Mouse (Mus musculus): ENCODE results near the gene Btbd18. TPM values are rescaled to one million over a fixed set of nuclear protein-coding genes. Genes with fewer than 3 reads are reported as not detected.
"Not testable (repeated sequence)": the region's sequence is repeated elsewhere in the genome, so short reads cannot be mapped to it uniquely, and the experiment has no call there.

Btbd18 gene
- polyA plus RNA-seq, 1 experiment from 2014 or later = 0.39 TPM

DNA sequence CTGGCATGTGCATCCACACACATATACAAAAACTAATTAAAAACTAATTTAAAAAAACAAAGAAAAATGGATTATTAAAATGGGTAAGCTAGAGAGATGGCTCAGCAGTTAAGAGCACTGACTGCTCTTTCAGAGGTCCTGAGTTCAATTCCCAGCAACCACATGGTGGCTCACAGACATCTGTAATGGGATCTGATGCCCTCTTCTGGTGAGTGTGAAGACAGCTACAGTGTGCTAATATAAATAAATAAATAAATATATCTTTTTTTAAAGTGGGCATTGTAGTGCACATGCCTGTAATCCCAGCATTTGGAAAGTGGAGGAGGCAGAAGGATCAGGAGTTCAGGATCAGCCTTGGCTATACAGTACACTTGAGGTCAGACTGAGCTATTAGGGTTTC, 5.5 kb upstream of the Btbd18 start:
- H3K27me3 ChIP-seq (ENCODE audit: control insufficient read depth, insufficient read depth, low read length) = no peaks in the 10 kb centered on the region
- no peak overlapping the region for H3K9ac ChIP-seq (replicated peaks; ENCODE audit: low read depth, low read length)
- no peaks in the 10 kb centered on the region for H3K9me3 ChIP-seq (ENCODE audit: control insufficient read depth, low read depth, low read length)
- H3K36me3 ChIP-seq (ENCODE audit: control insufficient read depth, insufficient read depth, low read length) = no peaks in the 10 kb centered on the region
- no peak overlapping the region for H3K27ac ChIP-seq (ENCODE audit: low read length)
- no peak overlapping the region for H3K4me3 ChIP-seq (ENCODE audit: low read depth, low read length)
- no peaks in the 10 kb centered on the region; the same call in 1 of the 2 replicates for H3K4me1 ChIP-seq (ENCODE audit: control insufficient read depth, insufficient read depth, low read length)
- H3K4me2 ChIP-seq (replicated peaks; ENCODE audit: low read depth, low read length) = no peak overlapping the region
- ATAC-seq (ENCODE audit: insufficient number of reproducible peaks, insufficient read depth, low FRiP score, low read depth) = no peak

DNA sequence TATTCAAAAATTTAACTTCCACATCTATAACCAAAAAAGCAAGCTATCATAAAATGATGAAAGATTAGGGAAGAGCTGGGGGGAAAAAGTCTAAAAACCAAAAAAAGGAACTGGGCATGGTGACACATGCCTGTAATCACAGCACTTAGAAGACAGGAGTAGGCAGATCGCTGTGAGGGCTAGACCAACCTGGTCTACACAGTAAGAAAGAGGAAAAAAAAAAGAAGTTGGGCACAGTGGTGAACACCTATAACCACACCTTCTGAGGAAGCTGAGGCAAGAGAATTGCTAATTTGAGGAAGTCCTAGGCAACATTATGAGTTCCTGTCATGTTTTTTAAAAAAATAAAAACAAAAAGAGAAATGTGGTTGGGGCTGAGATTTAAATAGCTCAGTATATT, 3.0 kb upstream of the Btbd18 start:
- no peaks in the 10 kb centered on the region for H3K9me3 ChIP-seq (ENCODE audit: control insufficient read depth, low read depth, low read length)
- ATAC-seq (ENCODE audit: insufficient number of reproducible peaks, insufficient read depth, low FRiP score, low read depth) = no peak
- no peaks in the 10 kb centered on the region for H3K36me3 ChIP-seq (ENCODE audit: control insufficient read depth, insufficient read depth, low read length)
- no peaks in the 10 kb centered on the region; the same call in 1 of the 2 replicates for H3K4me1 ChIP-seq (ENCODE audit: control insufficient read depth, insufficient read depth, low read length)
- no peak overlapping the region for H3K4me3 ChIP-seq (ENCODE audit: low read depth, low read length)
- 81% methylated on average over 1 of the region's 1 CpGs for WGBS
- H3K9ac ChIP-seq (replicated peaks; ENCODE audit: low read depth, low read length) = no peak overlapping the region
- H3K27ac ChIP-seq (ENCODE audit: low read length) = no peak overlapping the region
- no peak overlapping the region for H3K4me2 ChIP-seq (replicated peaks; ENCODE audit: low read depth, low read length)
- no peaks in the 10 kb centered on the region for H3K27me3 ChIP-seq (ENCODE audit: control insufficient read depth, insufficient read depth, low read length)

DNA sequence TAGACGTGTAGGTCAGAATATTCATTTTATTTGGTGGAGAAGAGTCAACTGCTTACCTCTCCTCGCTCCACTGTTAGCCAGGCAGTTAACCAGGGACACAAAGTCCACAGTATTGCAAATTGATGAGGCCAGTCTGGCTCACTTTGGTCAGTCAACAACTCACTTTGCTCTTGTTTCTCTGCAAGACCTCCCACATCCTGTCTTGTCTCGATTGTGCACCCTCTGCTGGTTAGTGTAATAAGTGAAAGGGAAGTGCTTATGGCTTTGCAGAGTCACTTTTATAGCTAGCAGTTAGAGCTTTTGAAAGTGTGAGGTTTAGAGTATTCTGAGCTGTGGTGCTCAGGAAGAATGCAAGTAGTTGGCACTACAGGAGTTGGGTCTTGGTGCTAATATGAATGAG, 1.4 kb downstream of the Btbd18 start:
- Histone ChIP-seq H3K9me3 (ENCODE audit: control insufficient read depth, low read depth, low read length) (no peaks in the 10 kb centered on the region), H3K27ac (ENCODE audit: low read length) (no peak overlapping the region), H3K4me2 (replicated peaks; ENCODE audit: low read depth, low read length) (no peak overlapping the region), H3K9ac (replicated peaks; ENCODE audit: low read depth, low read length) (no peak overlapping the region), H3K4me1 (ENCODE audit: control insufficient read depth, insufficient read depth, low read length) (no peaks in the 10 kb centered on the region), H3K27me3 (ENCODE audit: control insufficient read depth, insufficient read depth, low read length) (no peaks in the 10 kb centered on the region), H3K36me3 (ENCODE audit: control insufficient read depth, insufficient read depth, low read length) (no peaks in the 10 kb centered on the region), H3K4me3 (ENCODE audit: low read depth, low read length) (no peak overlapping the region)
- ATAC-seq (ENCODE audit: insufficient number of reproducible peaks, insufficient read depth, low FRiP score, low read depth) = no peak
- 64% methylated on average over 3 of the region's 3 CpGs for WGBS

DNA sequence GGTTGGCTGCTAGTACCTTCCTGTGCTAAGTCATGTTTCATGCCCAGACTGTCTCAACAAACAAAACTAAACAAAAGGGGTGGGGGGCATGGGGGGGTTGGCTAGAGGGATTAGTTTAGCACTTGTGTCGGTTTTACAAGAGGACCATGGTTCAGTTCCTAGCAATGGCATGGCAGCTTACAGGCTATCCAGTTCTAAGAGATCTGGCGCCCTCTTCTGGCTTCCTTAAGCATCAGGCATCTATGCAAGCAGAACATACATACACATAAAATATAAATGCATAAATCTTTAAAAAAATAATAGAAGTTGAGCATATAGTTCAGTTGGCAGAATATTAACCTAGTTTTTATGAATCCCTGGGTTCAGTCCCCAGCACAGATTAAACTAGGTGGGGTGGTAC, 4.0 kb downstream of the Btbd18 start:
- Histone ChIP-seq H3K4me3 (ENCODE audit: low read depth, low read length) (no peak overlapping the region), H3K4me1 (ENCODE audit: control insufficient read depth, insufficient read depth, low read length) (no peaks in the 10 kb centered on the region), H3K9ac (replicated peaks; ENCODE audit: low read depth, low read length) (no peak overlapping the region), H3K27ac (ENCODE audit: low read length) (no peak overlapping the region), H3K9me3 (ENCODE audit: control insufficient read depth, low read depth, low read length) (no peaks in the 10 kb centered on the region), H3K4me2 (replicated peaks; ENCODE audit: low read depth, low read length) (no peak overlapping the region), H3K36me3 (ENCODE audit: control insufficient read depth, insufficient read depth, low read length) (no peaks in the 10 kb centered on the region; the same call in 1 of the 2 replicates), H3K27me3 (ENCODE audit: control insufficient read depth, insufficient read depth, low read length) (no peaks in the 10 kb centered on the region)
- 19% methylated on average over 2 of the region's 2 CpGs for WGBS
- ATAC-seq (ENCODE audit: insufficient number of reproducible peaks, insufficient read depth, low FRiP score, low read depth) = no peak

DNA sequence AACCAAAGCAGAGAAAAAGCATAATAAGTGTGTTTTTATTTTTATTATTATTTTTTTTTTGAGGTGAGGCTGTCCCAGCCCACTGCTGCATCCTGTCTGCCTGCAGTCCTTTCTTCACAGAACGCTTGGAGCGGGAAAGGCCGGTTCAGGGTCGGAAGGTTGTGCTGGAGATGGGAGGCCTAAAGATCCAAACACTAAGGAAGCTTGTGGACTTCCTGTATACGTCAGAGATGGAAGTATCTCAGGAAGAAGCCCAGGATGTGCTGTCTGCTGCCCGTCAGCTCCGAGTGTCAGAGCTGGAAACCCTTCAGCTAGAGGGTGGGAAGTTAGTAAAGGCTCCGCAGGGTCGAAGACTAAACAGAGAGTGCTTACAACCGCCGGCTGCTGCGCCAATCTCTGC, 7.2 kb downstream of the Btbd18 start:
- no peak overlapping the region for H3K27ac ChIP-seq (ENCODE audit: low read length)
- ATAC-seq (ENCODE audit: insufficient number of reproducible peaks, insufficient read depth, low FRiP score, low read depth) = no peak

DNA sequence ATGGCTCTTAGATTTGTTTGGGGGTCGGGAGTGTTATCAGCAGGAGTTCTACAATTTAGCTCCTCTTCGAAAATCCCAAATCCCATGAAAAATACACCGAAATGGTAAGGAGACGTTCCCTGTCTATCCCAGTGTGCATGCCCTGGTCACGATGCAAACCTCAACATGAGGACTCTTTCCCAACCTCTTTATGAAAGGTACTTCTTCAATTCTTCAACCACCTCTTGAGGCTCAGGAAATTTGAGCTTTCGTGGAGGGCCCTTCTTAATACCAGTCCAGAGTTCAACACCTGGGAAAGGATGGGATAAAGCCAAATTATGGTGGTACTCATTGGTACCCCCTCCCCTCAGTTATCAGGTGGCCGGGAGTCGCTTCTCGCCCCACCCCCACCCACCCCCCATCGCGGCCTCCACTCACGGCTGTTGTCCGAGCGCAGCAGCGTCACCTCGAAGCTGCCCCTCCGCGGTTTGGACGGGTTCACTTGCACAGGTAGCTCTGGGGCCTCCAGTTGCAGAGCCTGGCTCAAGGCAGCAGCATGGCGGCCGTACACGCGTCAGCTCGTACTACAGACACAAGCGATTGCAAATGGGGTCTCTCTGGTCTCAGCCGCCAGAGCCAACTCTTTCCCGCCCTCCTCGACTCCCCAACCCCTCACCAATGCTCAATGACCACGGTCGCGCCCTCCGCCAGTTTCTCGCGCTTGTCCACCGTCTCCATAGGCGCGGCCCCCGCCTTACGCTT, 11.1 kb downstream of the Btbd18 start:
- H3K27ac ChIP-seq (ENCODE audit: low read length) = peak overlapping the region; percentile 86
- 3% methylated on average over 39 of the region's 39 CpGs for WGBS
- peaks cover 19% of the 10 kb centered on the region; the same call in 1 of the 2 replicates for H3K36me3 ChIP-seq (ENCODE audit: control insufficient read depth, insufficient read depth, low read length)
- ATAC-seq (ENCODE audit: insufficient number of reproducible peaks, insufficient read depth, low FRiP score, low read depth) = peak; percentile 73
- H3K4me1 ChIP-seq (ENCODE audit: control insufficient read depth, insufficient read depth, low read length) = peaks cover 6% of the 10 kb centered on the region; the same call in 1 of the 2 replicates
- H3K9me3 ChIP-seq (ENCODE audit: control insufficient read depth, low read depth, low read length) = no peaks in the 10 kb centered on the region
- H3K27me3 ChIP-seq (ENCODE audit: control insufficient read depth, insufficient read depth, low read length) = no peaks in the 10 kb centered on the region
- H3K9ac ChIP-seq (replicated peaks; ENCODE audit: low read depth, low read length) = peak overlapping the region; percentile 73
- peak overlapping the region; percentile 83 for H3K4me2 ChIP-seq (replicated peaks; ENCODE audit: low read depth, low read length)
- peak overlapping the region; percentile 63 for H3K4me3 ChIP-seq (ENCODE audit: low read depth, low read length)

More for the DNA sequence above, 7.2 kb downstream of the Btbd18 start:
- Histone ChIP-seq H3K36me3 (ENCODE audit: control insufficient read depth, insufficient read depth, low read length) (peaks cover 5% of the 10 kb centered on the region; the same call in 1 of the 2 replicates), H3K9me3 (ENCODE audit: control insufficient read depth, low read depth, low read length) (no peaks in the 10 kb centered on the region), H3K4me1 (ENCODE audit: control insufficient read depth, insufficient read depth, low read length) (peaks cover 6% of the 10 kb centered on the region; the same call in 1 of the 2 replicates), H3K27me3 (ENCODE audit: control insufficient read depth, insufficient read depth, low read length) (no peaks in the 10 kb centered on the region), H3K4me2 (replicated peaks; ENCODE audit: low read depth, low read length) (no peak overlapping the region), H3K9ac (replicated peaks; ENCODE audit: low read depth, low read length) (no peak overlapping the region), H3K4me3 (ENCODE audit: low read depth, low read length) (no peak overlapping the region)
- WGBS = 52% methylated on average over 12 of the region's 12 CpGs

DNA sequence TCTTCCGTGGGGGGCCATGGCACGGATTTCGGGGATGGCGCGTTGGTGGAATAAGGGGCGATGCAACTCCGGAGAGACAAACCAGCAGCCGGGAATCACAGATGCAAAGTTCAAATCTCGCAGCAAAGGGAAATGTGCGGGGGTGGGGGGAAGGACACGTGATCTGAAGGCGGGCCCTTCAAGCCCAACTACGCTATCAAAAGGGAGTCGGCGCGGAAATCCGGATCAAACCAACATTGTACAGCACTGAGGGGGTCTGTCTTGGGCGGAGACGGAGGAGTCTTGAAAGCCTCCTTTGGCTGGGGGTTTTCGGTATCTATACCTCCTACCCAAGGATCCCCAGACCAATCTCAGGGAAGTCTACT, 11.7 kb downstream of the Btbd18 start, which contains the start of gene Selenoh:
Gene Selenoh, minus strand, starts transcription at position 202 of the 365 bp plus-strand sequence.
- peak within 1 kb of the TSS; percentile 86 for H3K27ac ChIP-seq (ENCODE audit: low read length)

DNA sequence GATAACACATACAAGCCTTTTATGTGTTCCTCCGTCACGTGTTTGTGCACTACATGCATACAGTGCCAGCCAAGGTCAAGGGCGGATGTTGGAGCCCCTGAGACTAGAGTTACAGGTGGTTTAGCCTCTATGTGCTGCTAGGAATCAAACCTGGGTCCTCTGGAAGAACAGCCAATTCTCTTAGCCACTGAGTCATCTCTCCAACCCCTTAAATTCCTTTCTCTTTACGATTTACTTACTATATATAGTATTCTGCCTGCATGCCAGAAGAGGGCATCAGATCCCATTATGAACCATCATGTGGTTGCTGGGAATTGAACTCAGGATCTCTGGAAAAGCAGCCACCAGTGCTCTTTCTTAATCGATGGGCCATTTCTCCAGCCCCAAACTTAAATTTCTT, 12.7 kb downstream of the Btbd18 start:
- not testable (repeated sequence) for H3K9me3 ChIP-seq (ENCODE audit: control insufficient read depth, low read depth, low read length); H3K4me3 ChIP-seq (ENCODE audit: low read depth, low read length); H3K4me1 ChIP-seq (ENCODE audit: control insufficient read depth, insufficient read depth, low read length); H3K9ac ChIP-seq (replicated peaks; ENCODE audit: low read depth, low read length); H3K27ac ChIP-seq (ENCODE audit: low read length); H3K27me3 ChIP-seq (ENCODE audit: control insufficient read depth, insufficient read depth, low read length); ATAC-seq (ENCODE audit: insufficient number of reproducible peaks, insufficient read depth, low FRiP score, low read depth)
- WGBS = 63% methylated on average over 4 of the region's 5 CpGs
- 0 out of 2 replicates have a peak overlapping the region, but pooled peaks have one; percentile 83 for H3K4me2 ChIP-seq (replicated peaks; ENCODE audit: low read depth, low read length)
- peaks cover 19% of the 10 kb centered on the region; the same call in 1 of the 2 replicates for H3K36me3 ChIP-seq (ENCODE audit: control insufficient read depth, insufficient read depth, low read length)

More for the DNA sequence above, 11.7 kb downstream of the Btbd18 start, which contains the start of gene Selenoh:
- no peaks in the 10 kb centered on the region for H3K27me3 ChIP-seq (ENCODE audit: control insufficient read depth, insufficient read depth, low read length)
- no peaks in the 10 kb centered on the region for H3K9me3 ChIP-seq (ENCODE audit: control insufficient read depth, low read depth, low read length)
- whole genome bisulfite sequencing = under 1% methylated on average over 20 of the region's 20 CpGs
- H3K9ac ChIP-seq (replicated peaks; ENCODE audit: low read depth, low read length) = peak within 1 kb of the TSS; percentile 73
- H3K4me2 ChIP-seq (replicated peaks; ENCODE audit: low read depth, low read length) = peak within 1 kb of the TSS; percentile 83
- peaks cover 19% of the 10 kb centered on the region; the same call in 1 of the 2 replicates for H3K36me3 ChIP-seq (ENCODE audit: control insufficient read depth, insufficient read depth, low read length)
- H3K4me1 ChIP-seq (ENCODE audit: control insufficient read depth, insufficient read depth, low read length) = peaks cover 6% of the 10 kb centered on the region; the same call in 1 of the 2 replicates
- H3K4me3 ChIP-seq (ENCODE audit: low read depth, low read length) = peak within 1 kb of the TSS; percentile 63
- ATAC-seq (ENCODE audit: insufficient number of reproducible peaks, insufficient read depth, low FRiP score, low read depth) = peak; percentile 97

Data from stomach, embryonic 14.5 days (tissue).